Mouse (Mus musculus) olfactory bulb, adult 2 months (tissue): ENCODE data around the gene Ggcx. TPM values are rescaled to one million over a fixed set of nuclear protein-coding genes. Genes with fewer than 3 reads are reported as not detected.
"Not testable (repeated sequence)": the region's sequence is repeated elsewhere in the genome, so short reads cannot be mapped to it uniquely, and the experiment has no call there.

Experiments used
- H3K27ac ChIP-seq: fragments of 200-500 bp; 2 replicates; pipeline ENCODE4 v1.5.1; 2012; ENCODE audit warnings: low read depth, low read length; ENCODE audit not compliant: insufficient read depth
- H3K4me1 ChIP-seq: fragments of 200-500 bp; 2 replicates; pipeline ENCODE4 v1.6.1; 2012; ENCODE audit warnings: low read length; ENCODE audit not compliant: control insufficient read depth, insufficient read depth
- H3K4me3 ChIP-seq: fragments of 200-500 bp; 2 replicates; pipeline ENCODE4 v1.5.1; 2012; ENCODE audit warnings: mild to moderate bottlenecking, low read depth, low read length, moderate library complexity; ENCODE audit not compliant: insufficient read depth
- CTCF ChIP-seq: fragments of 200-500 bp; IDR thresholded peaks from 2 replicates; pipeline ENCODE4 v1.5.1; 2012; ENCODE audit warnings: low read depth, mild to moderate bottlenecking, low read length, moderate library complexity; ENCODE audit not compliant: insufficient read depth
- POLR2A ChIP-seq: fragments of 200-500 bp; IDR thresholded peaks from 2 replicates; pipeline ENCODE4 v1.6.1; 2012; ENCODE audit warnings: mild to moderate bottlenecking, low read depth, low read length, moderate library complexity; ENCODE audit not compliant: insufficient read depth
- WGBS: fragments of 180-500 bp; shearing (Covaris S2); methylation state at CpG from one replicate; pipeline ENCODE4 v1.1.7; 2018; 5-methylcytosine and 5-hydroxymethylcytosine counted together
- polyA plus RNA-seq: library from polyadenylated mRNA; stranded (reverse); fragments of >200 nt; gene quantifications from 2 replicates; pipeline ENCODE4 v1.2.4, GENCODE M21; 2012; ENCODE audit warnings: low replicate concordance; ENCODE audit not compliant: missing spikeins, insufficient read depth, insufficient read length

The Ggcx gene
- polyA plus RNA-seq, 1 experiment: not detected

DNA sequence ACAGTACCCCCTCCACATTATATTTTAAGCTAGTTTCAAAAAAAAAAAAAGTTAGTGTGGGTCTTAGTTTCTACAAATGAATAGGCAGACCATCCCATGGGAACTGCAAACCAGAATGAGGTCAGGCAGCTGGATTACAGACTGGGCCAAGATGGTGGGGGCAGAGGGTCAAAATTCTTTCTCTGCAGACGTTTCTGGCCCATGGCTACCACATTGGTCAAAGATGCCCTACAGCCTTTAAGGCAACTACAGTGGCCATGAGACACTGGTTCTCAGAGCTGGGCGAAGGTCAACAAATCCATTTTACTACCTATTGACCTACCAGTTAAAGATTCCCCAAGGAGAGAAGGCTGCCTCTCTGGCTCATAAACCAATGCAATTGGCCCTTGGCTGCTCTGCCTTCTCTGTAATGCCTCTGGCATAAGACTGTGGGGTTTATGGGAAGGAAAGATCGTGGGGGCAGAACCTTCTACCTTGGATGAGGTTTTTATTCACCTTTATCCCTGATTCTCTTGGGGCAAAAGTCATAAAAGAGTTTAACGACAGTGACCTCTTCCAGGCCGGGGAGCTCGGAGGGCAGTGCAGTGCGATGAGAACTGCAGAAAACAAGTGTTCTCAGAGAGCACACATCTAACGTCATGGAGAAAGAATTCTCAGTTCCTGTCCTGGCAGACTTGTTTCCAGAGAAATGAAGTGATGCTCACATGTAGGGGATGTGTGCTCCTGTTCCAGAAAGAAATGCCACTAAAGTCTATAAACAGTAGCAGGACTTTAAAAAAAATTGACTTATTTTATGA is 51.5 kb downstream of the Ggcx start:
- whole genome bisulfite sequencing: 82% methylated on average over 8 of the region's 8 CpGs
- TF ChIP-seq POLR2A: no peak
- no peak for TF ChIP-seq CTCF
- H3K27ac ChIP-seq: no peak overlapping the region
- no peak overlapping the region for H3K4me3 ChIP-seq
- H3K4me1 ChIP-seq: no peaks in the 10 kb centered on the region

DNA sequence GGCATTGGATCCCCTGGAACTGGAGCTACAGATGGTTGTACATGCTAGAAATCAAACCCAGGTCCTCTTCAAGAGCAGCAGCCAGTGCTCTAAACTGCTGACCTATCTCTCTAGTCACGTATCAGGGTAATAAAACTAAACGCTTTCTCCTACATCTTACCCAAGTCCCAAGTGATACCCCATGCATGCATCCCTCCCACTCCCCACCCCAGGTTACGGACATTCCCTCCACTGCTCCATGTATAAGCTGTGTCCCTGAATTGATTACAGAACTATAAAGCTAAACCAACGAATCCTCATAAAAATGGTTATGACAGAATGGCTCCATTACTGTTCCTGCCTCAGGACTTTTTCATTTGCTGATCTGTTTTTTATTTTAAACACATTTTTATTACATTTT is 52.1 kb downstream of the Ggcx start:
- H3K27ac ChIP-seq: no peak overlapping the region
- no peaks in the 10 kb centered on the region for H3K4me1 ChIP-seq
- 95% methylated on average over 4 of the region's 4 CpGs for WGBS
- TF ChIP-seq POLR2A: no peak
- TF ChIP-seq CTCF: no peak
- no peak overlapping the region for H3K4me3 ChIP-seq

DNA sequence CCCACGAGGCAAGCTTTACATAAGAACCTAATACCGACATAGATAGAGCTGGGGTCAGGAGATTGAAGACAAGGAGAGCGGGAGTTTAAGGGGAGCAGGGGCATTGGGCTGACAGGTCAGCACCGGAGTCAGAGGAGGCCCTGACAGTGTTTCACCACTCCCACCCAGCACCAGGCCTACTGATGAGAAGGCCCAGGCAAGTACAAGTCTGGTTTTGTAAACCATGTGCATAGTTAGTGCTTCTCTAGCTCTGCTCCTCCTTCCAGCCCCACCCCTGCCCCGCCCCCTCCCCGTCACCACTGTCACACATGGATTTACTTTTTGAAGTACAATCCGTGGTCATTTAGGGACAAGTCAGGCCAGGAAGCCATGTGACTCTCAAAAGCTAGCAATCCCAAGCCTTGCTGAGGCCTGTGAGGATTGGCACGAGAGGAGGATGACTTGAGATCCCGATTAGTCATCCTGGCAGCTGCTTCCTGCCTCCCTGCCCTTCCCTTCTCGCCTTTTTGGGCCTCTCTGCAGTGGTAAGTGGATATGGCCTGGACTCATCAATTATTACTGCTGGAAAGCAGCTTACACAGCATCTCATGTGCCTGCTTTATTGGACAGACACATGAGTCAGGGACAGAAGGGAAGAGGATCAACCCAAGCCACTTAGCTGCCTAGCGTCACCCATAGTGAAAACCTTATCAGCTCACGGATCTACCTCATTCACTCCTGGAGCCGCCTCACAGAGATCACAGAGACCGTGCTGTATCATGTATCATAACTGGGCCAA is 59.3 kb downstream of the Ggcx start:
- Histone ChIP-seq H3K27ac (no peak overlapping the region), H3K4me1 (peaks cover 23% of the 10 kb centered on the region), H3K4me3 (no peak overlapping the region)
- 60% methylated on average over 14 of the region's 14 CpGs for WGBS
- no peak for TF ChIP-seq CTCF
- TF ChIP-seq POLR2A: no peak

DNA sequence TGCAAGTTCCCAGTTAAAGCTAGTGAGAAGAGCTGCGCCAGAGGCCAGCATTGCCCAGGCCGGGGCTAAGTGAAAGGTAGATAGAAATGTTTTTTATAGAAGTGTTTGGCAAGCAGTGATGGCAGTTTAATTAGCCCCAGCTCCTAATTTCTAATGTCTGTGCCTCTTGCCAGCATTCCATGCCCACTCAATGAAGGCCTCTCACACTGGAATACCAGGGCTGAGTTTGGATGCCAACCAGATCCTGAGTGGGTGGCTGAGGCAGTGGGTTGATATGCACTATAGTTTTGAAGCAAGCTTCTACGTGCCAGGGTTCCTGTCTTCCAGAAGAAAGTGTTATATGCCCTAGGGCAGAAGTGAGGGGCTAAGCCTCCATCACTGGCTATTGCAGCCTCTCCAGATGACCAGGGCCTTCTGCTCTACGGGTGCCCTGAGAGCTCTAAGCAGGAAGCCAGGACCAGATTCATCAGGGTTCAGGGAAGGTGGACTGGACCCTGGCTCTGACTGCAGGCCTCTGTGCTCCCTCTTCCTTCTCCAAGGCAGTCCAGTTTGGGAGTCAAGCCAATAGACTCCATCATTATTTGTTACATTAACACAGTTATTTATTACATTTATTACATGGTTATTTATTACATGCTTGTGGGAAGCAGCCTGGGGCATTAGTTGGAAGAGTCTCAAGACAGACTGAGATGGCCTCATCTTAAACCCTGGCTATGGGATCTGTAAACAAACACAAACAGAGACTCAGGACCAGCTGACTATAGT is 61.3 kb downstream of the Ggcx start:
- WGBS: 30% methylated on average over 4 of the region's 4 CpGs
- H3K4me1 ChIP-seq: peaks cover 23% of the 10 kb centered on the region
- H3K4me3 ChIP-seq: no peak overlapping the region
- TF ChIP-seq CTCF (no peak), POLR2A (no peak)
- H3K27ac ChIP-seq: no peak overlapping the region

DNA sequence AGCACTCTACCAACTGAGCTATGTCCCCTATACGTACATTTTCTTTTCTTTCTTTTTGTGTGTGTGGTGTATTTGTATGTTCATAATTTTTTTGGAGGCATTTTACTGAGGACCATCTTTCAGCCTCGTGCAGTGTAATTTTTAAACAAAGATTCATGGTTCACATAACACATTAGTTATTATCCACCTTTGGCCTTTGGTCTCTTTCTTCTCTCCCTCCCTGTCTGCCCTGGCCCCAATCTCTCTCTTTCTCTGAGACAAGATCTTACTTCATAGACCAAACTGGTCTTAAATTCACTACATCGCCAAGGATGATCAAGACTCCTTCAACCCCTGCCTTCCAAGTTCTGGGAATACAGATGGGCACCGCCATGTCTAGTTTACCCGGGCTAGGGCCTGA is 62.7 kb downstream of the Ggcx start:
- Histone ChIP-seq H3K4me1 (peaks cover 23% of the 10 kb centered on the region), H3K27ac (no peak overlapping the region), H3K4me3 (no peak overlapping the region)
- WGBS: 95% methylated on average over 5 of the region's 5 CpGs
- TF ChIP-seq CTCF: no peak
- no peak for TF ChIP-seq POLR2A

DNA sequence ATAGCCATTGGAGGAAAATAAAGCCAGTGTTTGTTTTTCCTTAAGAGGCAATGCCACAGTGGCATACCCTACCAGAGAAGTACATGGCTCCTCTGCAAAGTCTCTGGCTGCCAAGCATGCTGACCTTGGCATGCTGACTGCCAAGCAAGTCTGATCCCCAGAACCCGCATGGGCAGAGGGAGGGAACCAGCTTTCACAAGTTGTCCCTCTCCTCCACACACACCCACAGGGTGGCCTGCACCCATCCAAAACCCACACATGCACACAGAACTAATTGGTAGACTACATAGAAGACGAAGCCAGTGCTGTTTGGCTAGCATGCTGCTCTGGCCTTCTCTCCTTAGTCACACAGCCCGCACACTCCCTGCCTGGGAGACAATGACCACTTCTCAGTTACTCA is 63.5 kb downstream of the Ggcx start:
- Histone ChIP-seq H3K27ac (no peak overlapping the region), H3K4me1 (peaks cover 23% of the 10 kb centered on the region), H3K4me3 (no peak overlapping the region)
- TF ChIP-seq POLR2A (no peak), CTCF (no peak)
- WGBS: 69% methylated on average over 3 of the region's 3 CpGs

DNA sequence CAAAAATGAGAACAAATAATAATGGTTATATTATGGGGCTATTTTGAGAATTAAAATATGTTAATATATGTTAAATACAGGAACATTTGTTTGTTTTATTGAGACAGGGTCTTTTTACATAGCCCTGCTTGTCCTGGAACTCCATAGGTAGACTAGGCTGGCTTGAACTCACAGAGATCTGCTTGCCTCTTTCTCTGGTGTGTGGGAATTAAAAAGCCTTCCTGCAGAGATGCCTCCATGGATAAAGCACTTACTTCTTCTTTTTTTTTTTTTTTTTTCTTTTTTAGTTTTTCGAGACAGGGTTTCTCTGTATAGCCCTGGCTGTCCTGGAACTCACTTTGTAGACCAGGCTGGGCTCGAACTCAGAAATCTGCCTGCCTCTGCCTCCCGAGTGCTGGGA is 64.6 kb downstream of the Ggcx start:
- 83% methylated on average over 3 of the region's 3 CpGs for WGBS

DNA sequence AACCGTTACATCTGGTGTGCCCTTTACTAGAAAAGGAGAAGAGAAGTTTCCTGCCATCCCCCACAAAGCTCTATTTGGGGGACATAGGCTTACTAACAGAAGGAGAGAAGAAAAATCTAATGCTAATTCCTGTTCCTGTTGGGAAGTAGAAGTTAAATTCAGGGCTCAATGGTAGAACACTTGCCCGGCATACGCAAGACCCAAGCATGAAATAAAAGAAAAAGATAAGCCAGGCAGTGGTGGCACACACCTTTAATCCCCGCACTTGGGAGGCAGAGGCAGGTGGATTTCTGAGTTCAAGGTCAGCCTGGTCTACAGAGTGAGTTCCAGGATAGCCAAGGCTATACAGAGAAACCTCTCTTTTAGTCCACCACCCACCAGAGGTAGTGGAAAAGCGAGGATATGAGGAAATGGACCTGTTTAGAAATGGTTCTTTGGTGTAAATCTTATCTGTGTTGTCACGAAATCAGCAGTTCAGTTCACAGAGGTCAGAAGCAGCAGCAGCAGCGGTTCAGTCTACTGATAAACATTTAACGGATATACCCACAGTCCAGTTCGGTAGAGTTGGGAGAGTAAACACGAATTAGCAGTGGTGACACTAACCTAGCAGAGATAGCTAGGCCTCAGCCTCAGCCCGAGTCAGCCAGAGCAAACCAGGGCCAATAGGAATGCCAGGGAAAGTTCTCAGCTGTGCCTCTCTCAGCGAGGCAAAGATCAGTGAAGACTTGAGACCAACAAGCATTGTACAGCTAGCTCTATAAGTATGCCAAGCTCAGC is 65.7 kb downstream of the Ggcx start:
- Histone ChIP-seq H3K27ac (no peak overlapping the region), H3K4me3 (no peak overlapping the region), H3K4me1 (peaks cover 10% of the 10 kb centered on the region)
- WGBS: 93% methylated on average over 12 of the region's 12 CpGs
- no peak for TF ChIP-seq POLR2A
- no peak for TF ChIP-seq CTCF

More for the DNA sequence above, 64.6 kb downstream of the Ggcx start:
- H3K4me1 ChIP-seq: peaks cover 18% of the 10 kb centered on the region
- not testable (repeated sequence) for H3K27ac ChIP-seq, H3K4me3 ChIP-seq

DNA sequence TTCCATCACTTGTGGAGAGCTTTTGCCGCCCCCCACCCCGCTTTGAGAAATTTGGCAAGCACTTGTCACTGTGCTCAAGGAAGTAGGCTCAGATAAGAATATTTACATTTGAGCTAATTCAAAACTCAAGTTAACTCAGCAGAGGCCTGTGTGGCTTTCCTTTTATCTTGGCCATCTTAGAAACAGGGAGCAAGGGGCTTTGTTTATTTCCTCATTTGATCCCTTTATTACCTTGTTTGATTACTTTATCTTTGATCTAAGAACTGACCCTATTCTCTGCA is 66.3 kb downstream of the Ggcx start:
- no peak for TF ChIP-seq POLR2A
- no peak for TF ChIP-seq CTCF
- Histone ChIP-seq H3K27ac (no peak overlapping the region), H3K4me3 (no peak overlapping the region), H3K4me1 (peaks cover 5% of the 10 kb centered on the region)
- 96% methylated on average over 2 of the region's 2 CpGs for WGBS

Other genes starting within 250 kb of the Ggcx start
- not detected in 2 replicates for gene Atoh8, start 178.7 kb upstream of the Ggcx start, polyA plus RNA-seq
- gene Sftpb, start 109.7 kb upstream of the Ggcx start, polyA plus RNA-seq: not detected in 2 replicates
- gene Usp39, start 69.1 kb upstream of the Ggcx start, polyA plus RNA-seq: not detected in 2 replicates
- gene 0610030E20Rik, start 67.0 kb upstream of the Ggcx start, polyA plus RNA-seq: not detected in 2 replicates
- not detected in 2 replicates for gene Tmem150a, start 58.9 kb upstream of the Ggcx start, polyA plus RNA-seq
- gene Rnf181, start 47.4 kb upstream of the Ggcx start, polyA plus RNA-seq: not detected in 2 replicates
- gene Vamp5, start 33.8 kb upstream of the Ggcx start, polyA plus RNA-seq: not detected in 2 replicates
- not detected in 2 replicates for gene Vamp8, start 23.6 kb upstream of the Ggcx start, polyA plus RNA-seq
- gene Mat2a, start 25.2 kb downstream of the Ggcx start, polyA plus RNA-seq: 274 and 557 TPM in 2 replicates
- not detected in 2 replicates for gene Sh2d6, start 107.4 kb downstream of the Ggcx start, polyA plus RNA-seq
- not detected in 2 replicates for gene Capg, start 130.1 kb downstream of the Ggcx start, polyA plus RNA-seq
- gene Elmod3, start 184.1 kb downstream of the Ggcx start, polyA plus RNA-seq: not detected in 2 replicates
- not detected in 2 replicates for gene Retsat, start 184.2 kb downstream of the Ggcx start, polyA plus RNA-seq
- not detected in 2 replicates for gene Tgoln1, start 202.7 kb downstream of the Ggcx start, polyA plus RNA-seq